Mouse (Mus musculus) erythroid progenitor cell, adult 5-6 weeks (primary cell): ENCODE data around the gene Gm11027. TPM values are rescaled to one million over a fixed set of nuclear protein-coding genes. Genes with fewer than 3 reads are reported as not detected.

Source experiments
- ATAC-seq: replicated peaks from 2 replicates; pipeline ENCODE4 v1.8.0; 2016; ENCODE audit warnings: moderate number of reproducible peaks, mild to moderate bottlenecking, moderate TSS enrichment, inconsistent platforms; ENCODE audit not compliant: poor library complexity, low FRiP score, severe bottlenecking
- total RNA-seq, 2 experiments: library from RNA; stranded (forward) in 1 of 2; stranded (reverse) in 1 of 2; fragments of 150-400 nt in 1 of 2; fragments of 186-747, 209-891 nt in 1 of 2; gene quantifications; 2 replicates each; pipeline versions ENCODE4 v1.2.3 to v1.2.4; 2015 to 2017; ENCODE audit warnings: low replicate concordance in 2 of 2

Gm11027 gene
- total RNA-seq, 2 experiments from 2014 or later, result not detected

- ATAC-seq, result 0 out of 2 replicates have a peak, but pooled peaks have one; percentile 23
Measured at GRCm38 (mm10) chr12:116276961-116277360, 1.8 kb downstream of the Gm11027 start.

- no peak for ATAC-seq
Measured at GRCm38 (mm10) chr12:116278541-116278940, 3.4 kb downstream of the Gm11027 start.

DNA sequence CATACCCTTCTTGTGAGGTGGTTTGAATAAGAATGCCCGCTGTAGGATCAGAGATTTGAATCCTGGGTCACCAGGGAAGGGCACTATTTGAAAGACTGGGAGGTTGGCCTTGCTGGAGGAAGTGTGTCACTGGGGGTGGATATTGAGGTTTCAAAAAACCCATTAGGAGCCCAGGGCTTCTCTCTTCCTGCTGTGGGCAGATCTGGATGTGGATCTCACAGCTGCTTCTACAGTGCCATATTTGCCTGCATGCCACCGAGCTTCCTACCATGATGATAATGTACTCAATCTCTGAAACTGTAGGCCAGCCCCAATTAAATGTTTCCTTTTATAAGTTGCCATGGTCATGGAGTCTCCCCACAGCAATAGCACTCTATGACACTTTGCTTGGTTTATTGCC, 4.0 kb downstream of the Gm11027 start:
- ATAC-seq, result no peak

DNA sequence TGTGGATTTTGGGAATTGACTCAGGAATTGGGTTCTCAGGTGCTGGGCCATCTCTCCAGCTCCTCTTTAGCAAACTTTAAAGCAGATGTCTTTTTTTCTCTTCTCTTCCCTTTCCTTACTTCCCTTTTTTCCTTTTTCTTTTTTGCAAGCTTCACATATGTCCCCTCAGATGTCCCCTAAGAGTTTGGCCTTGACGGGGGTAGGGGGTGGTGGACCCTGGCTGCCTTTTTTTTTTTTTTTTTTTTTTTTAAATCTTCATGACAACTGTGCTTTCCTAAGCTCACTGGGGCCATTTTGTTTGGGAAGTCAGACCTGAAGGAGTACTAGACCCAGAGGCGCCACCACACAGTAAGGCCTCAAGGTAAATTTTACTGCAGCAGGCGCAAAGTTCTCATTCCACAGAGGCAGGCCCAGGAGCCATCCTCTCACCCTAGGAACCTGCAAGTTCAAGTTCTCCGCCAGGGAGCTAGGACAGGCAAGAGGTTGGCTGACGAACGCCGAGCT, 5.0 kb downstream of the Gm11027 start:
- peak; percentile 20 for ATAC-seq

DNA sequence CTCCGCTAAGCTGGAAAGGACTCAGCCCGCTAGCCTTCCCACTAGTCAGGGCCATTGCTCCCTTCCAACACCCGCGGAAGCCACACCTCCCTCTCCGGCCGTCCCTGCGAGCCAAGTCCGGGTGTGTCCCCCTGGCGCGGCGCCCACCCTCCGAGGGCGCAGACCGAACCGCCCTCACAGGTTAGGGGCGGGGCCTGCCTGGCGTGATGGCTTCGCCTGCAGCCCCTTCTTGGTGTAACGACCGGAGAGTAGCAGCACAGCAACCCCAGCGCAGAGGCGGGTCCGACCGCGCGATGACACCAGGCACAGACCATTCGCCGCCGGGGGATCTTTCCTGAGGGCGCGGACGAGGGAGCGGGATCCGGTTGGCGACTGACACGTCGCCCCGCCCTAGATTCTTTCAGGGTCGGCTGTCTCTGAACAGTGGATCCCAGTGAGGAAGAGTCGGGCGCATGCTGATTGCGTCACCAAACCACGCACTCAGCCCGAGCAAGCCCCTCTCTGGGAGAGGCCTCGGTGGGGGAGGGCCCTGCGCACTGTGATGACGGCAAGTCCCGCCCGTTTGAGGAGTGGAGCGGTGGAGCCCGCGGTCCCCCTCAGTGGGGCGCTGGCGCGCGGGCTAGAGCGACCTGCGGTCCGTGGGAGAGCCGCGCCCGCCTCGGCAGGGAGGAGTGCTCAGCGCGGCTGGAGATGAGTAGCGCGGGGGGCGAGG, 5.6 kb downstream of the Gm11027 start, which contains the start of gene Esyt2:
Esyt2 (plus strand) TSS at position 544 of the 712 bp plus-strand sequence.
- peak; percentile 83 for ATAC-seq

DNA sequence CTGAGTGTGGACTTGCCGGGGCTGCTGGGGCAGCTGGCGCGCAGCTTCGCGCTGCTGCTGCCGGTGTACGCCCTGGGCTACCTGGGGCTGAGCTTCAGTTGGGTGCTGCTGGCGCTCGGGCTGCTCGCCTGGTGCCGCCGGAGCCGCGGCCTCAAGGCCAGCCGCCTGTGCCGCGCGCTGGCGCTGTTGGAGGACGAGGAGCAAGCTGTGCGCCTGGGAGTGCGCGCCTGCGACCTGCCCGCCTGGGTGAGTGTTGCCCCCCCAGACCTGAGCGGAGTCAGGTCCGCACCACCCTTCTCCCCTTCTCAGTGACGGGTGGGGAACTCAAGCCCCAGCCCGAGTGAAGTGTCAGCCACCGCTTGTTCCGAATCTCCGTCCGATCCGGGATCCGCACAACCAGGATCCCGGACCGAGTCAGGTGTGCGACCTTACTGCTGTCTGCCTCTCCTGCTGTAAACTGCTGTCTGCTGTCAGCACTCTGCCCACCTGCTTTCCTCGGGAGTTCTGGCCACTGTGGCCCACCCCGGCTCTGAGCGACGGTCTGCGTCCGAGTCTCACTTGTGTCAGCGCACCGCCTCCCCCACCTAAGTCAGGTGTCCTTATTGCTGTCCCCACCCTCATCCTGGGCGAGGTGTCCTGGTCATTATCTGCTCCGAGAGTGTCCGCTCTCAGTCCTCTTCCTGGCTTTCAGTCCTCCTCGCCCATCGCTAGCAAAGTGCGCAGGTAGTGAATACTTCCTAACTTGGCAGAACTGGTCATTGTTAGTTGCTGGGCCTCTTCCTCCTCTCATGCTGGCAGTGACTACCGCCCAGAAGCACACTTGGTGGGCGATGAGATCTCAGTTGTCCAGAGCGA, 6.5 kb downstream of the Gm11027 start:
- peak; percentile 46 for ATAC-seq

DNA sequence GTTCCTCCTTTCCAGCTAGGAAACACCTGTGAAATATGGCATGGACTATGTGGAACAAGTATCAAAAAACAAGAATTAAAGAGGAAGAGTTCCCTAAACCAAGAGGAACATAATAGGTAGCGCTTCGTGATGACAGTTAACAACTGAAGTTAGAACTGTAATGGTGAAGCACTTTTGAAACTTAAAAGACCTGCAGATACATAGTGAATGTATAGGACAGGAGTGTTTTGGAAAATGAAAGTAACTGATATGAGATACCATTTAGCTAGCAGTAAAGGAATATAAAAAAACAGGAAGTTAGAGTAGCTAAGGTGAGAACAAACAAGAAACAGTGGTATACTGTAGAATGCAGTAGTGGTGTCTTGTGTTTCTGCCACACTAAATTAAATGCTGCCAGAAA, 7.7 kb downstream of the Gm11027 start:
- no peak for ATAC-seq

DNA sequence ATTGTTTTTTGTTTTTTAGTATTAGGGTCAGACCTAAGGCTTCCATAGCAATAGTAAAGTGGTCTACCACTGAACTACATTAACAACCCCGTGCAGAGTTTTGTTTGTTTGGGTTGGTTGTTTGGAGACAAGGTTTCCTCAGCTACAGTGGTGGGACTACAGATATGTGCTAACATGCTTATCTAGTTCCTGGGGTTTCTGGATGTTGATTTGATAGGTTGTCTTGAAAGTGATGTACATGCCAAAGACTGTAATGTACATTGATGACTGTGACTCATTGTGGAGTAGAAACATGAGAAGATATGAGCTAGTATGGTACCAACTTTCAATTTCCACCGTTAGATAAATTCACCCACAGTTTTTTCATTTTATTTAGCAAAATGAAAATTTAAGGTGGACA, 8.3 kb downstream of the Gm11027 start:
- no peak for ATAC-seq

DNA sequence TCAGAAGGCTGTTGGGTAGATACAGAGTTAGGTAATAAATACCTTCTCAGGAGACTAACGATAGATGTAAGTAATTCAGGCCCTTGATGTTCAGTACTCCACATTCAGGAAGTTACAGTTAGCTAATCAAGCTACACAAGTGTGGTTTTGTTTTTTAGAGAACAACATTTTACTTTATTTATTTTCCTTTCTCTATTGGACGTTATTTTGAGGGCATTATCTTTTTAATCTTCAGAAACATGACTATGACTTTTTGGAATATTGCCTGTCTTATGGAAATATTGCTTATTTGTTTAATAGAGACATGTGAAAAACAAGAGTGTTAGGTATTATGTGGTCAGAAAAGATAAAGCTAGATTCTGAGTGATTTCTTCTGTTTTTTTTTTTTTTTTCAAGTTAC, 18.0 kb downstream of the Gm11027 start:
- no peak for ATAC-seq

DNA sequence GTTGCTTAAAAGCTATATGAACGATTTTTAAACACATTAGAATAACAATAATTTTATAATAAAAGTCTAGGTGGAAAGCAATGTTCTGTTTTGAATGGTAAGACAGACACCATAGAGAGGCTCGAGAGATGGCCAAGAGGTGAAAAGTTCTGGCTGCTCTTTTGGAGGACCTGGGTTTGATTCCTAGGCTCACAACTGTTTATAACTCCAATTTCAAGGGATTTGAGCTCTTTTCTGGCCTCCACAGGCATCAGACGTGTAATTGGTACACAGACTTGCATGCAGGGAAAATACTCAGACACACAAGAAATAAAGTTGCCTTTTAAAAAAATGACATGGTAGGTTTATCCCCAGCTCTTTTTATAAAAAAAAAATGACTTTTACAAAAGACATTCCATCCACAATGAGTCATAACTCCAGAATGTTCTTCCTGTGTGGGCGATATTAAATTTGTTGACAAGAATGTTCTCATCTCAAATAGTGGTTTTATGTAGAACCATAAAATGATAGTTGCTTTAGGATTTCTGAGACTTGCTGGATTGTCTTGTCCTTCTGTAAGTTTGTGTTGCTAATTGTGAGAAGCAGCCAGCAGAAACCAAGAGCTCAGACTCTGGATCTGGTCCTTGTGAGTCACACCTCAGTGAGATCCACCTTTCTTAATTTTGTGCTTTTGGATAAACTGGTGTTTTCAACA, 18.6 kb downstream of the Gm11027 start:
- ATAC-seq, result no peak

DNA sequence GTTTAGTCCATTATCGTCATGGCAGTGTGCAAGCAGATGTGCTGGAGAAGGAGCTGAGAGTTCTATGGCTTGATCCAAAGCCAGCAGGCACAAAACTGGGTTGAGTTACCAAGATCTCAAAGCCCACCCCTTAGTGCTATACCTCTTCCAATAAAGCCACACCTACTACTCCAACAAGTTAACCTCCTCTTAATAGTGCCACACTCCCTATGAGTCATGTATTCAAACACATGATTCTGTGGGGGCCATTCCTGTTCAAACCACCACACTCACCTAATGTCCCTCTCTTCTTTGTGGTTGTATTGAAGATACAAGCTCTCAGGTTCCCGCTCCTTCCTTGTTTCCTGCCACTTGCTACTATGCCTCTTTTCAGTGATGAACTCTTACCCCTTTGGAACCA, 24.7 kb downstream of the Gm11027 start:
- no peak for ATAC-seq

GRCm38 (mm10) chr12:116302181-116302580, 27.0 kb downstream of the Gm11027 start:
- no peak for ATAC-seq

- ATAC-seq, result no peak
Measured at GRCm38 (mm10) chr12:116306042-116306441, 30.9 kb downstream of the Gm11027 start.

DNA sequence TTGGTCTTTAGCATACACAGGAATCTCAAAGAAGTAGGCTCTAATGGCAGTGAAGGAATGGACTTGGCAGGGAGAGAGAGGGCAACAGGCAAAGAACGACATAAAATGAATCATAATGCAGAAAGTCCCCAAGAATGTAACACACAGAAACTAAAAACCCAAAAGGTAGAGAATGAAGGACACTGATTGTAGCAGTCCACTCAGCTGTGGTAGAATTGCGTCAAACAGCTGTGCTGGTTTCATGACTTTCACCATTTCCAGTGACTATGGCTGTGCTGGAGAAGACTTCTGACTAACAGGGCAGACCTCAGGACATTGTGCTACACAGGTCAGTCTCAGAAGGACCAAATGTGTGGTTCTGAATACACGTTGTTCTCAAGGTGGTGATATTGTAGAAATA, 32.7 kb downstream of the Gm11027 start:
- no peak for ATAC-seq

- no peak for ATAC-seq
Measured at GRCm38 (mm10) chr12:116308612-116309011, 33.4 kb downstream of the Gm11027 start.

DNA sequence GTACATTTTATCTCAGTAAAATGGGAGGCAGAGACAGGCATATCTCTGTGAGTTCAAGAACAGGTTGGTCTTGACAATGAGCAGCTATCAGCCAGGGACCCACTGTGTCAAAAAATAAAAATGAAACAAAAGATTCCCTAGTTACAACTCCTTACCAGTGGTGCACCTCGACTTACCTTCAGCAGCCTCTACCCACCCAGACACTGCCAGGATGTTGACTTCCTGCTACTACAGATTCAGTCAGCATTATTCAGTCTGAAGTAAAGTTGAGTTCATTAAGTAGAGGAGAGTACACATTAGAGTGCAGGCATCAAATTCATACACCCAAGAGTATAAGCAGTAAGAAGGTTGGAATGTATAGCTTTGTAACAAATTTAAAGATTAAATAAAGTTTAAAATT, 38.6 kb downstream of the Gm11027 start:
- ATAC-seq, result no peak

GRCm38 (mm10) chr12:116315498-116315897, 40.3 kb downstream of the Gm11027 start:
- ATAC-seq, result no peak

DNA sequence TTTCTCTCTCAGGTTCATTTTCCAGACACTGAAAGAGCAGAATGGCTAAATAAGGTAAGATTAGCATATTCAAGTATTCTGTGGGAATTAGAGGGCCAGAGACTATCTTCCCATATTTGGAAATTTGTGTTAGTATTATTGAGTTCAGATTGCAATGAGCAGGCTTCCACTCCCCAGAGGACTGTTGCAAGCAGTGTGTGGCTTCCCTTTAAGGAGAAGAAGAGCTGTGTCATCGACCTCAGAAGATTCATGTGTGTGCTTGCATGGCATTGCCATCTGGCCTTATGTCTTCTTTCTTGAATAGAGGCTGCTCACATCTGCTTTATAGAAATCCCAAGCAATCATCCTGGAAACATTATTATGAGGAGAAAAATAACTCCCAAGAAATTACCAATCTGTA, 42.6 kb downstream of the Gm11027 start:
- ATAC-seq, result no peak
